Mouse (Mus musculus) right cerebral cortex, adult 18-20 months (tissue): ENCODE results near the gene Gm7257.

ENCODE experiments used
- DNase-seq: peaks from one replicate; pipeline ENCODE4 v3.0.0; 2022; ENCODE audit warnings: mixed read lengths

The Gm7257 gene

GRCm38 (mm10) chr9:36431584-36431983, at the start of gene Gm7257:
Gene Gm7257, plus strand, starts transcription at chr9:36431884.
- no peak for DNase-seq

GRCm38 (mm10) chr9:36402991-36403390, 28.7 kb upstream of the Gm7257 start:
- no peak for DNase-seq

GRCm38 (mm10) chr9:36435051-36435764, 3.5 kb downstream of the Gm7257 start:
- DNase-seq = no peak

- DNase-seq = no peak
Measured at GRCm38 (mm10) chr9:36475338-36475737, 43.7 kb downstream of the Gm7257 start, which contains the start of gene Gm9513. Gene Gm9513, plus strand, starts transcription at chr9:36475638.
